Mouse (Mus musculus): ENCODE measurements around the gene Hsd11b2. TPM values are rescaled to one million over a fixed set of nuclear protein-coding genes. Genes with fewer than 3 reads are reported as not detected.

Hsd11b2 gene
- polyA plus RNA-seq, 1 experiment from 2014 or later, result 4.1 TPM

DNA sequence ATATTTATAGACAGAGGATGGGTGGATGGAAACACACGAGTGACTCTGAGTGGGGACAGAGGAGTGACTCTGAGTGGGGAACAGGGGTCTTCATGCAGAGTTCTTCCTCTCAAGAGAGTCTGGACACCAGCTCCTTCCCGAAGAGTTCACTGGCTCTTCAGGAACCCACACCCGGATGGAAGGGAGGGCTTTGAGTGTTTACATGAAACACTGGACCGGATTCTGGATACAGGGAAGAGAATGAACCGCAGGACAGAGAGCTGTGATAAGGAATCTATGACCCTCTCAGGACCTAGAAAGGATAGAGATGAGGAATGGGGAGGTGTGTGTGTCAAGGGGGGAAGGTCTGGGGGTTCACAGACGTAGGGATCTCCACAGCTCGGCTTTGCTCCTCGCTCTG is 1.2 kb upstream of the Hsd11b2 start:
- Histone ChIP-seq H3K27me3 (replicated peaks; ENCODE audit: control insufficient read depth, insufficient read depth, low read length) (peaks cover 4% of the 10 kb centered on the region; the same call in 1 of the 2 replicates), H3K9ac (ENCODE audit: low read depth, low read length) (no peak overlapping the region), H3K4me1 (replicated peaks; ENCODE audit: control insufficient read depth, insufficient read depth, low read length) (peaks cover 4% of the 10 kb centered on the region), H3K27ac (ENCODE audit: low read depth, low read length) (no peak overlapping the region), H3K36me3 (ENCODE audit: control insufficient read depth, insufficient read depth) (peaks cover 13% of the 10 kb centered on the region; the same call in 1 of the 2 replicates), H3K4me3 (ENCODE audit: low read depth, low read length) (no peak overlapping the region), H3K9me3 (ENCODE audit: control insufficient read depth) (no peaks in the 10 kb centered on the region), H3K4me2 (replicated peaks; ENCODE audit: low read depth) (no peak overlapping the region; the same call in 1 of the 2 replicates)
- no peak for TF ChIP-seq CTCF (IDR thresholded peaks at IDR 0.05; ENCODE audit: low read depth)
- no peak for ATAC-seq
- 37% methylated on average over 8 of the region's 8 CpGs for WGBS

DNA sequence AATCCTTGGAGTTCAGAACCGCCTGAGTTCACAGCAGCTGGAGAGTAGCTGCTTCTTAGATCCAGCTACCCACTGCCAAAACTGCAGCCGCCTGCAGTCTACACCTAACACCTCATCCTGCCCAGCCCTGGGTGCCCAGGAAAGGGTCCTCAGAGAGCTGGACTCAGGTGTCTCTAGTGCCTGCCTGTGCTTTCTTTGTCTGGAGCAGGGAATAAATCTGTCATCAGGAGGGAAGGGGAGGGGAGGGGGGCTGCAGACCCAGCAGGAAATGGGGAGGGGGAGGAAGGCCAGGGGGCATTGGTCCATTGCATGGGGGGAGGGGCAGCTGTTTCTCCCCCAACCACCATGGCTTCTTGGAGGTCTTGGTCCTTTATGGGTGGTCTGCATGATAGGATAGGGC is 1.0 kb downstream of the Hsd11b2 start:
- WGBS, result 26% methylated on average over 2 of the region's 2 CpGs
- ATAC-seq, result no peak
- Histone ChIP-seq H3K4me2 (replicated peaks; ENCODE audit: low read depth) (peak overlapping the region; percentile 97), H3K4me1 (replicated peaks; ENCODE audit: control insufficient read depth, insufficient read depth, low read length) (peaks cover 4% of the 10 kb centered on the region), H3K9ac (ENCODE audit: low read depth, low read length) (no peak overlapping the region), H3K4me3 (ENCODE audit: low read depth, low read length) (peak overlapping the region; percentile 52), H3K36me3 (ENCODE audit: control insufficient read depth, insufficient read depth) (peaks cover 35% of the 10 kb centered on the region), H3K27me3 (replicated peaks; ENCODE audit: control insufficient read depth, insufficient read depth, low read length) (peaks cover 4% of the 10 kb centered on the region; the same call in 1 of the 2 replicates), H3K9me3 (ENCODE audit: control insufficient read depth) (no peaks in the 10 kb centered on the region), H3K27ac (ENCODE audit: low read depth, low read length) (no peak overlapping the region)
- no peak for TF ChIP-seq CTCF (IDR thresholded peaks at IDR 0.05; ENCODE audit: low read depth)

DNA sequence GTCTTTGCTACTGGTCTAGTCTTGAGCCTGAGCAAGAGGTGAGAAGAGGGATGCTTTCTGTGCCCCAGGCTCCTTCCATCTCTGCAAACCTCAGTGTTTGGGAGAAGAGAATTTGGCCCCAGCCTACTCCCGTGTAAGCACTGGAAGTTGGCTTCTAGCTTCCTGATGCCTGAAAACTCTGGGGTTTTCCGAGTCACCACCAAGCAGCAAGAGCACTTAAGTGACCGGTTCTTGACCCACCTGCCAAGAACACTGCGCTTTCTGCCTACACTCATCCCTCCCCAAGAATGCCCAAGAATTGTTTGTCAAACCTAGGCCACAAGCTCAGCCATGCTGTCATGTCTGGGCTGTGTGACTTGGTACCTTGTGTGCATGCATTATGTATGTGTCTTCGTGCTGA is 2.0 kb downstream of the Hsd11b2 start:
- Histone ChIP-seq H3K9me3 (ENCODE audit: control insufficient read depth) (no peaks in the 10 kb centered on the region), H3K36me3 (ENCODE audit: control insufficient read depth, insufficient read depth) (peaks cover 43% of the 10 kb centered on the region), H3K4me2 (replicated peaks; ENCODE audit: low read depth) (no peak overlapping the region), H3K27ac (ENCODE audit: low read depth, low read length) (no peak overlapping the region), H3K4me3 (ENCODE audit: low read depth, low read length) (no peak overlapping the region), H3K9ac (ENCODE audit: low read depth, low read length) (no peak overlapping the region), H3K27me3 (replicated peaks; ENCODE audit: control insufficient read depth, insufficient read depth, low read length) (peaks cover 4% of the 10 kb centered on the region; the same call in 1 of the 2 replicates), H3K4me1 (replicated peaks; ENCODE audit: control insufficient read depth, insufficient read depth, low read length) (peaks cover 4% of the 10 kb centered on the region)
- no peak for TF ChIP-seq CTCF (IDR thresholded peaks at IDR 0.05; ENCODE audit: low read depth)
- WGBS, result 59% methylated on average over 5 of the region's 5 CpGs
- no peak for ATAC-seq

DNA sequence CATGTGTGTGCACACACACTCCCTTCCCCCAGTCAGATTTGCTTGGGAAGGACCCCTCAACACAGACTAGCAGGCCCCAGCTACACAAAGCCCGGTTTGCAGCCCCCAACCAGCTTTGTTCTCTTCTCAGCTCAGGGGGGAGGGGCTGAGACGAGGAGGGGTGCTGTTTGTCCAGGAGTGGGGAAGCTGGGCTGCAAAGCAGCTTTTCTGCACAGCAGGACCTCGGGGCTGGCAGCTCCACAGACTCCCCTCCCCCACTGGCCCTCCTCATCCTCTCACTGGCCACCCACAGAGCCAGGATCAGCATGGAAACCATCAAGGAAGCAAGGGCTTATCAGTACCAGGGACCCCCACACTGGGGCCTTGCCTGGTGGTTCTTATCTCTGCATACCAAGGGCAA is 2.5 kb downstream of the Hsd11b2 start:
- no peak for ATAC-seq
- Histone ChIP-seq H3K36me3 (ENCODE audit: control insufficient read depth, insufficient read depth) (peaks cover 43% of the 10 kb centered on the region), H3K27ac (ENCODE audit: low read depth, low read length) (no peak overlapping the region), H3K4me2 (replicated peaks; ENCODE audit: low read depth) (no peak overlapping the region), H3K9ac (ENCODE audit: low read depth, low read length) (no peak overlapping the region), H3K27me3 (replicated peaks; ENCODE audit: control insufficient read depth, insufficient read depth, low read length) (peaks cover 4% of the 10 kb centered on the region; the same call in 1 of the 2 replicates), H3K4me1 (replicated peaks; ENCODE audit: control insufficient read depth, insufficient read depth, low read length) (peaks cover 4% of the 10 kb centered on the region), H3K9me3 (ENCODE audit: control insufficient read depth) (no peaks in the 10 kb centered on the region), H3K4me3 (ENCODE audit: low read depth, low read length) (no peak overlapping the region)
- TF ChIP-seq CTCF (IDR thresholded peaks at IDR 0.05; ENCODE audit: low read depth), result no peak
- 19% methylated on average over 3 of the region's 3 CpGs for WGBS

DNA sequence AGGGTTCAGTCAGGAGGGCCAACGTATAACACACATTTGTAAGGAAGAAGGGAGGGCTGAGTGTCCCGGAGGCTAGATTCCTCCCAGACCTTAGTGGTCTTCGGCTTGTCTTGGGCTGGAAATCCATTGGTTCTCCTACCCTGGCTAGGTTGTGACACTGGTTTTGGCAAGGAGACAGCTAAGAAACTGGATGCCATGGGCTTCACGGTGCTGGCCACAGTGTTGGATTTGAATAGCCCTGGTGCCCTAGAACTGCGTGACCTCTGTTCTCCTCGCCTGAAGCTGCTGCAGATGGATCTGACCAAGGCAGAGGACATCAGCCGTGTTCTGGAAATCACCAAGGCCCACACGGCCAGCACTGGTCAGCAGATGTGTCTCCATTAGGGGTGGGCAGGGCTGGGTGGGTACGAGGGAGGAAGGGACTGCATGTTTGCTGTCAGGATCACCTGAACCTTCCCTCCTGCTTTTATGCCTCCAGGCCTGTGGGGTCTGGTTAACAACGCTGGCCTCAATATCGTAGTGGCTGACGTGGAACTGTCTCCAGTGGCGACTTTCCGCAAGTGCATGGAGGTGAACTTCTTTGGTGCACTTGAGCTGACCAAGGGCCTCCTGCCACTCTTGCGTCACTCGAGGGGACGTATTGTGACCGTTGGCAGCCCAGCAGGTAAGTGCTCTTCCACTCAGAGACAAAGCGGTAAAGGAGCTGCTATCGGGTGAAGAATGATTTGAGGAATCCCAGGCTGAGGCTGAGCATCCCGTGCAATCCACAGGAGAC is 3.6 kb downstream of the Hsd11b2 start:
- peaks cover 4% of the 10 kb centered on the region for H3K4me1 ChIP-seq (replicated peaks; ENCODE audit: control insufficient read depth, insufficient read depth, low read length)
- WGBS, result 81% methylated on average over 21 of the region's 21 CpGs
- H3K4me2 ChIP-seq (replicated peaks; ENCODE audit: low read depth), result no peak overlapping the region
- H3K36me3 ChIP-seq (ENCODE audit: control insufficient read depth, insufficient read depth), result peaks cover 49% of the 10 kb centered on the region
- no peaks in the 10 kb centered on the region for H3K27me3 ChIP-seq (replicated peaks; ENCODE audit: control insufficient read depth, insufficient read depth, low read length)
- no peak overlapping the region for H3K4me3 ChIP-seq (ENCODE audit: low read depth, low read length)
- no peak overlapping the region for H3K9ac ChIP-seq (ENCODE audit: low read depth, low read length)
- no peak overlapping the region for H3K27ac ChIP-seq (ENCODE audit: low read depth, low read length)
- peak; percentile 13; the same call in 1 of the 2 replicates for TF ChIP-seq CTCF (IDR thresholded peaks at IDR 0.05; ENCODE audit: low read depth)
- no peak for ATAC-seq
- no peaks in the 10 kb centered on the region for H3K9me3 ChIP-seq (ENCODE audit: control insufficient read depth)

DNA sequence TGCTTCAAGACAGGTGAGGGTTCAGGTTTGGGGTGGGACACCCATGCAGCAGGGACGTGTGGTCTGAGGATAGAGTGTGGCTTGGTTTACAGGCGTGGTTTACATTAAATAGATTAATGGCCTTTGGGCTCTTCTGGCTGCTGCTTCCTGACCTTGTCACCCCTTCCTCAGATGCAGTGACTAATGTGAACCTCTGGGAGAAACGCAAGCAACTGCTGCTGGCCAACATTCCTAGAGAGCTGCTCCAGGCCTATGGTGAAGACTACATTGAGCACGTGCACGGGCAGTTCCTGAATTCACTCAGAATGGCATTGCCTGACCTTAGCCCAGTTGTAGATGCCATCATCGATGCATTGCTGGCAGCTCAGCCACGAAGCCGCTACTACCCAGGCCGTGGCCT is 4.3 kb downstream of the Hsd11b2 start:
- ATAC-seq, result no peak
- H3K36me3 ChIP-seq (ENCODE audit: control insufficient read depth, insufficient read depth), result peaks cover 51% of the 10 kb centered on the region
- 63% methylated on average over 9 of the region's 9 CpGs for WGBS
- no peaks in the 10 kb centered on the region for H3K27me3 ChIP-seq (replicated peaks; ENCODE audit: control insufficient read depth, insufficient read depth, low read length)
- no peak overlapping the region for H3K4me3 ChIP-seq (ENCODE audit: low read depth, low read length)
- H3K4me2 ChIP-seq (replicated peaks; ENCODE audit: low read depth), result no peak overlapping the region
- H3K27ac ChIP-seq (ENCODE audit: low read depth, low read length), result no peak overlapping the region
- H3K4me1 ChIP-seq (replicated peaks; ENCODE audit: control insufficient read depth, insufficient read depth, low read length), result peaks cover 4% of the 10 kb centered on the region; the same call in 1 of the 2 replicates
- no peak overlapping the region for H3K9ac ChIP-seq (ENCODE audit: low read depth, low read length)
- TF ChIP-seq CTCF (IDR thresholded peaks at IDR 0.05; ENCODE audit: low read depth), result no peak
- no peaks in the 10 kb centered on the region for H3K9me3 ChIP-seq (ENCODE audit: control insufficient read depth)
